Mouse (Mus musculus) leukemia stem cell, adult 10-12 weeks (primary cell): ENCODE data around the gene Cln3. TPM values are rescaled to one million over a fixed set of nuclear protein-coding genes. Genes with fewer than 3 reads are reported as not detected.

Experiments
- polyA plus RNA-seq: library from polyadenylated mRNA; stranded (reverse); fragments of >175 nt; gene quantifications from 2 replicates; pipeline ENCODE4 v1.2.3, GENCODE M21; 2012; ENCODE audit warnings: low replicate concordance

The Cln3 gene
- polyA plus RNA-seq, result 6.0 and 18.7 TPM in 2 replicates

GRCm38 (mm10) chr7:126585717-126586116, at the start of gene Cln3:
Gene Cln3 (minus strand): TSS chr7:126585817.

GRCm38 (mm10) chr7:126630824-126631518, 45.4 kb upstream of the Cln3 start, which contains the start of gene Nupr1:
Gene Nupr1 (minus strand): TSS chr7:126630861.

DNA sequence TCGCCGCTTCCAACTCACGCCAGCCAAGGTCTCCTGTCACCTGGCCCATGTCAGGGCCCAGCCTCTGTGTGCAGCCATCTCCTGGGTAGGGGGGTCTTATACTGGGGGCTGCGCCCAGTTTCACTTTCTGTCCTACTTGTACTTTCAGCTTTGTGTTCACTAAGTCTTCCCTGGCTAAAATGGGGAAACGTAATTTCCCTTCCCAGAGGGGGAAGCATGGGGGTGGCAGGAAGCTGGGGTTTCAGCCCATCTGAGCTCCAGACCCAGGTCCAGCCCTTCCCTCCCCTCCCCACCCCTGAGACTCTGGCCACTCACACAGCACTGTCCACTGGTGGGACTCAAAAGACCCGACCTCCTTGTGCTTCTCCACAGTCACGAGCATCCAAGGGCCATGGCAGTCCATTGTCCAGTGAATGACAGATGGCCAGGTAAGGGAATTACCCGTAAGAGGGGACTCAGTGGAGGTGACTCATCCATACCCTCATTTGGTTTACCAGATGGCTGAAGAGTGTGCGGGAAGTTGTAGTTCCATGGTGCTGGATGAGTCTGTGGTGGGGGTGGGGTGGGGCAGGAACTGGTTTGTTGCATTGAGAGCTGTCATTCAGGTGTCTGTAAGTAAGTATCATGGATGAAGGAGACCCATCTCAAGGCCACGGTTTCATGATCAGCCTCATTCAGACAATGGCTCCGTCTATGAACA, 9.4 kb upstream of the Cln3 start, which contains the start of gene Il27:
Il27 (minus strand) TSS at position 80 of the 700 bp plus-strand sequence.

DNA sequence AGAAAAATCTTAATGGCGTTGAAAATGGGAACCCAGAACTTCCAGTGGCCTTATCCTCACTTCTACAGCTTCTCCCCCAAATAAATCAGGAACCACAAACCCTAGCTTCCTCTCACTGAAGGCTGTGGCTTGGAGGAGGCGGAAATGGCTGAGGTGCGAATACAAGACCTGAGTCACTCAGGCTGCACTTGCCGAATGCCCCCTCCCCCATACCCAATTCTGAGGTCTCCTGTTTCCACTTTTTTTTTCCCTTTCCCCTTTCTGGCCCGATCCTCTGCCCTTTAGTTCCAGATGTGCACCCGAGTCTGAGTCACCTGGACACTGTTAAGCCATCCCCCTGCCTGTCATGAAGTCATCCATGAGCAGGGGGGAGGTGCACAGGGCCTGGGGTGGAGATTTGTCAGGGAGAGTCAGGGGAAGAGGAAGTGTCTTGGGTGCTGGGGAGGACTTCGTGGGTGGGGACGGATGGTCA, 1.1 kb downstream of the Cln3 start, which contains the start of gene Apobr:
Apobr (plus strand) TSS at position 437 of the 472 bp plus-strand sequence.

DNA sequence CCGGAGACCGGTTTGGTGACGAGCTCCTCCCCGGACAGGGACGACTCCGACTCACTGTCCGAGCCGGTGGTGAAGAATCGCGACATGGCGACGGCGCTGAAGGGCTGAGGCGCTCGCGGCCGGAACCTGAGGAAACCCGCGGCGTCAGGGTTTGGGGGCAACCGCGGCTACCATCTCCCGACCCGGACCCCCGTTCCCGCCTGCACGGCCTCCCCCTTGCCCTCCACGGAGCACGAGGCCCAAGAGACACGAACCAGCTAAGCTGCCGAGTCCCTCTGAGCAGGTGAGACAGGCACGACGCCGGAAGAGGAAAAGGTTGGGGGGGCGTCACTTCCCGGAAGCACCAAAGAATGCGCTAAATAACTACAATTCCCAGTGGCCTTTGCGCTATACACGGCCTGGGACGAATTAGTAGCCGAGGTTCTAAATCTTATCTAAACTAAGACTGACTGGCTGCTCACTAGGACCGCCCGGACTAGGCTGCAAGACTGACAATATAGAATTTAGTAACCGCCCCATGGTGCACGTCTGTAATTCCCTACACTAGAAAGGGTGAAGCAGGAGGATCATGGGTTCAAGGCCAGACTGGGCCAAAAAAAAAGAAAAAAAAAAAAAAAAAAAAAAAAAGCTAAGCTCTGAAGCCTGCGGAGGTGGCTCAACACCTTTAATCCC, 19.4 kb downstream of the Cln3 start, which contains the start of gene Eif3c:
Eif3c (minus strand) TSS at position 318 of the 672 bp plus-strand sequence.

Other genes starting within 250 kb of the Cln3 start
- gene Lat, start 216.2 kb downstream of the Cln3 start, polyA plus RNA-seq, result 15.7 and 32.8 TPM in 2 replicates
- gene Spns1, start 208.4 kb downstream of the Cln3 start, polyA plus RNA-seq, result 107 and 109 TPM in 2 replicates
- gene Nfatc2ip, start 189.1 kb downstream of the Cln3 start, polyA plus RNA-seq, result 5.5 and 6.0 TPM in 2 replicates
- gene Cd19, start 170.9 kb downstream of the Cln3 start, polyA plus RNA-seq, result 15.0 and 38.2 TPM in 2 replicates
- gene Rabep2, start 157.1 kb downstream of the Cln3 start, polyA plus RNA-seq, result 58.1 and 79.3 TPM in 2 replicates
- 0.27 and 0.34 TPM in 2 replicates for gene Atp2a1, start 122.7 kb downstream of the Cln3 start, polyA plus RNA-seq
- 56.4 and 77.6 TPM in 2 replicates for gene Sh2b1, start 110.4 kb downstream of the Cln3 start, polyA plus RNA-seq
- 19.5 and 71.4 TPM in 2 replicates for gene Tufm, start 98.5 kb downstream of the Cln3 start, polyA plus RNA-seq
- 1,237 and 1,711 TPM in 2 replicates for gene Atxn2l, start 82.4 kb downstream of the Cln3 start, polyA plus RNA-seq
- gene Eif3c, start 19.4 kb downstream of the Cln3 start, polyA plus RNA-seq, result 46.8 and 71.7 TPM in 2 replicates
- 13.9 and 17.3 TPM in 2 replicates for gene Apobr, start 875 bp downstream of the Cln3 start, polyA plus RNA-seq
- gene Il27, start 9.1 kb upstream of the Cln3 start, polyA plus RNA-seq, result 0.47 and 2.1 TPM in 2 replicates
- 5.4 and 6.2 TPM in 2 replicates for gene Nupr1, start 45.0 kb upstream of the Cln3 start, polyA plus RNA-seq
- gene Sgf29, start 63.5 kb upstream of the Cln3 start, polyA plus RNA-seq, result 23.6 and 70.5 TPM in 2 replicates
- gene Sult1a1, start 90.6 kb upstream of the Cln3 start, polyA plus RNA-seq, result 0.32 TPM in 1 of 2 replicates, not detected in the other
- gene Bola2, start 109.6 kb upstream of the Cln3 start, polyA plus RNA-seq, result 88.6 and 107 TPM in 2 replicates
- gene Slx1b, start 110.0 kb upstream of the Cln3 start, polyA plus RNA-seq, result 2.9 and 6.9 TPM in 2 replicates
- 287 and 313 TPM in 2 replicates for gene Coro1a, start 122.0 kb upstream of the Cln3 start, polyA plus RNA-seq
- 115 and 138 TPM in 2 replicates for gene Mapk3, start 173.8 kb upstream of the Cln3 start, polyA plus RNA-seq
- gene Gdpd3, start 180.5 kb upstream of the Cln3 start, polyA plus RNA-seq, result 0.77 and 2.4 TPM in 2 replicates
- 188 and 399 TPM in 2 replicates for gene Ypel3, start 191.1 kb upstream of the Cln3 start, polyA plus RNA-seq
- gene Tbx6, start 195.7 kb upstream of the Cln3 start, polyA plus RNA-seq, result 8.3 and 13.4 TPM in 2 replicates
- 129 and 143 TPM in 2 replicates for gene Ppp4c, start 206.7 kb upstream of the Cln3 start, polyA plus RNA-seq
- gene Fam57b, start 211.9 kb upstream of the Cln3 start, polyA plus RNA-seq, result 1.5 and 3.9 TPM in 2 replicates
- gene 4930451I11Rik, start 245.8 kb upstream of the Cln3 start, polyA plus RNA-seq, result not detected in 2 replicates